Mouse (Mus musculus): ENCODE data around the gene Xirp1.

- TF ChIP-seq CTCF (IDR thresholded peaks at IDR 0.05; ENCODE audit: low read depth), result no peak
- no peak for TF ChIP-seq EP300 (IDR thresholded peaks at IDR 0.05; ENCODE audit: low read depth)
These were observed 14.1 kb downstream of the Xirp1 start for GRCm38 (mm10) chr9:120009226-120009841.
